Mouse (Mus musculus) left cerebral cortex, adult 2 months (tissue): ENCODE measurements around the gene Ppa2. TPM values are rescaled to one million over a fixed set of nuclear protein-coding genes. Genes with fewer than 3 reads are reported as not detected.

Experiments used
- DNase-seq, 2 experiments: peaks; one replicate each; pipeline ENCODE4 v3.0.0; 2021 to 2022; ENCODE audit warnings: low spot score in 2 of 2, mixed read lengths in 1 of 2; ENCODE audit errors: extremely low spot score in 1 of 2
- H3K27ac ChIP-seq: fragments of 200-600 bp; 2 replicates; pipeline ENCODE4 v1.8.1; 2022
- H3K4me3 ChIP-seq: fragments of 200-600 bp; 2 replicates; pipeline ENCODE4 v1.8.1; 2022
- CTCF ChIP-seq: fragments of 200-600 bp; IDR thresholded peaks from 2 replicates; pipeline ENCODE4 v1.8.1; 2022; ENCODE audit warnings: antibody characterized with exemption, mild to moderate bottlenecking, moderate library complexity
- intact Hi-C: fragments of 180-260 bp; cut with DNase I; formaldehyde crosslinking; loops from one replicate; pipeline ENCODE4 v1.15.1; 2025
- total RNA-seq, 2 experiments: library from RNA; stranded (reverse); gene quantifications; 2 replicates each; pipeline ENCODE4 v1.2.3; 2021

Ppa2 gene
- total RNA-seq, 2 experiments from 2014 or later = 50.0 to 52.5 TPM

DNA sequence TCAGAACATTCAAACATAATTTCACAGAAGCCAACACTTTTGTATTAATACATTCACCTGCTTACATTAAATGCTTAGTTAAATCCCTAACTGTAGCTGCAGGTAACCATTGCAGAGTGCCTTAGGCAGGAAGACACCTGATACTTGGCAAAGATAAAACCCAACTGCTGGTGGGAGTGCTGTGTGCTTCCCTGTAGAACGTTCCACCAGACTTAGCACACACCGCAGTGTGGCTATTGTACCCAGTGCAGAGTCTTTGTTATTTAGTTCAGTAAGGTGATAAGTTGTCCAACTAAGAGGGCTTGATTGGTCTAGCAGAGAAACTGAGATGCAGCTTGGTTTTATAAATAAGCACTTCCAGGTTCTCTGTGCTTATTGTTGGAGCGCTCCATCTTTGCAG, 54.2 kb downstream of the Ppa2 start:
- intact Hi-C loops = no loop called here
- TF ChIP-seq CTCF = no peak
- no peak overlapping the region for H3K4me3 ChIP-seq
- no peak for DNase-seq
- no peak overlapping the region for H3K27ac ChIP-seq

DNA sequence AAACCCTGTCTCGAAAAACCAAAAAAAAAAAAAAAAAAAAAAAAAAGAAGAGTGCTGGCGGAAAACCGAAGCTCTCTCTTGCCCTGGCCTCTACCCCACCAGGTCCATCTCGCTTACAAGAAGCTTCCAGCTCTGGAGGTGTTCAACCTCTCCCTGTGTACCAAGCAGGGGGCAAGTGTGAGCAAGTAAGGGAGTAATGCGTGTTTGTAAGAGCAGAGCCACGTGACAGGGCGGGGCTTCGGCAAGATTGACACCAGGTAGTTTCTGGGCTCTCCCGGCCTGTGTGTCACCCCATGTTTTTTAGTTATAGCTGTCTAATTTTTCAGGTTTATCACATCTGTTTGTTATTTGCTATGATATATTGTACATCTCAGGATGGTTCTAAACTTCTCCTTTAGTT, 56.2 kb downstream of the Ppa2 start:
- intact Hi-C loops = no loop called here
- H3K4me3 ChIP-seq = no peak overlapping the region
- DNase-seq = no peak
- no peak for TF ChIP-seq CTCF
- H3K27ac ChIP-seq = no peak overlapping the region

DNA sequence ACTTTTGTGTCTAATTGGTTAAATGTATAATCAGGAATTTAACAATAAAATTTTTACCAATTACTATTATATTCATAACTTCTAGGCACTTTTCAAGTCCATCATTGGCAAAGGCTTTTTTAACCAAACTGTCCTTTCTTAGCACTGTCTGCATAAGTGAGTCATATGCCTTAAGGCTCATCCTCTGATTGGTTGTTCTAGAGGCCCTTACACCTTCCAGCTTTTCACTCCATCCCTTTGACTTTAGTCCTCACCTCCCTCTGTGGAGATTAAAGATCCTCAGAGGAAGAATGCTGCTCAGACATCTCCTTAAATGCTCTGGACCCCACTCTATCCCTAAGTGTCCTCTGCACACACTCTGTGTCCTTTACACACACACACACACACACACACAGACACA, 68.3 kb downstream of the Ppa2 start:
- DNase-seq = no peak
- intact Hi-C loops = no loop called here

DNA sequence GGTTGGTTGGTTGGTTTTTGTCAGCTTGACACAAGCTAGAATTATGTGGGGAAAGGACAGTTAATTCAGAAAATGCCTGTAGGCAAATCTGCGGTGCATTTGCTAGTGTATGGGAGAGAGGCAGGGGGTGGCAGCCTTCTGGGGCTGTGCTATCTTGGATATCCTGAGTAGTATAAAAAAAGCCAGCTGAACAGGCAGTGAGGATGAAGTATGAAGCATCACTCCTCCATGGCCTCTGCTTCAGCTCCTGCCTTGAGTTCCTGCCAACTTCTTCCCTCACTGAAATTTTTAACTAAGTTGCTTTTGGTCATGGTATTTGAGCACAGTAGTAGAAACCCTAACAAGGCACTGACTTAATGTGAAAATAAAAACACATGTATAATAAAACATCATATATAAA, 70.1 kb downstream of the Ppa2 start:
- no peak for TF ChIP-seq CTCF
- intact Hi-C loops = no loop called here
- DNase-seq = no peak
- no peak overlapping the region for H3K4me3 ChIP-seq
- H3K27ac ChIP-seq = no peak overlapping the region

More for the DNA sequence above, 68.3 kb downstream of the Ppa2 start:
- H3K4me3 ChIP-seq = no peak overlapping the region
- H3K27ac ChIP-seq = no peak overlapping the region
- no peak for TF ChIP-seq CTCF

DNA sequence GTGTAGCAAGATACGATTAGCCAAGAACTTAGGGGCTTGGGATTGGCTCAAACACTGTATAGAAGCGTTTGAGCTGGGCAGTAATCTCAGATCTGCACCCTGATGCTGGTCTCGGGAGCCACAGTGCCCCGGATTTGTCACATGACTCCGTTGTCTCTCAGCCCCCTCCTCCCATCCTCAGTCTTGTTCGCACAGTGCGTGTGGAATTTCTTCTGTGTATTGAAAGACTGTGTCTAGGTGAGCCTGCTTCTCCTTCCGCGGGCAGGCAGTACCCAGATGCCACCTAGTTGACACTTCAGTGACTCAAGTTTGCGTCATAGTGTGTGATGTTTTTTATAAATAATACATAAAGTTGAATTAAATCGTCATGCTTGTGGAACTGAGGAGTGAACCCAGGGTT, 71.6 kb downstream of the Ppa2 start:
- no peak for TF ChIP-seq CTCF
- no peak for DNase-seq
- Histone ChIP-seq H3K4me3 (no peak overlapping the region), H3K27ac (no peak overlapping the region)
- intact Hi-C loops = no loop called here

DNA sequence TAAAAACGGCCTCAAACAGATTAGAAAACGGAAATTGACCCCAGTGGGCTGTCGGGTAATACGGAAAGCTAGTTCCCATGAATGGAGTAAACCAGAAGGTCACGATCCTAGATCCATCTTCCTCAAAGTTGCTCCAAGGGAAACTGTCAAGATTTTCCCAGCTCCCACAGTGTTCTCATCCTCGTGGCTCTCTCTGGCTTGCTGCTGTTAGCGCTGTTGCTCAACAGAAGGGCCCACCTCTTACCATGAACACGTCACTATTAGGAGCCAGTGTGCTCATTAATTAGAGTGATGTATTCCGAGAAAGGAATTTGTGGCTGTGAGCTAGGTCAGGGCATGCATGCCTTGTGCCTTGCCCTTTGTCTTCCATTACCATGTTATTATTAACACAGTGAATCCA, 72.2 kb downstream of the Ppa2 start:
- no peak for TF ChIP-seq CTCF
- DNase-seq = no peak
- intact Hi-C loops = no loop called here
- Histone ChIP-seq H3K4me3 (no peak overlapping the region), H3K27ac (no peak overlapping the region)

DNA sequence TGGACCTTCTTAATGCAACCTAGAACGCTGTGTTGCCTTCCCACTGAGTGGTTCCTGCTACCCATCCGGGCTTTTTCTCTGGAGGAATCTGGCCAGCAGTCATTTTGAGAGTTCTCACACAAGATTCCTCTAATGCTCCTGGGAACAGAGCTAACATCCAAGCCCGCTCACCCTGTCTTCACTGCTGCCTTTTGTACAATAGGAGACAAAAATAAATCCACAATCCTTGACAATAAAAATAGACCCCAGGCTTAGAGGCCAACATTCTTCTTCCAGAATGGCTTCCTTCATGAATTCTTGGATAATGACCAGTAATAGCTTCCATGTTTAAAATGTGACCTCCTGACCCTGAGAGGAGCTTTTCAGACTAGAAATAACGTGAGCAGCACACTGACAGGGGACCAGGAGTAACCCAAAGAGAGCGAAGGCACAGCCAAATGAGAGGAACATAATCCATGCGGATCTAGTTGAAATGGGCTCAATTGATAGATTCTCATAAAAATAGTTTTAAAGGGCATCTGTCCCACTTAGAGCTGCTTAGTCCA, 74.3 kb downstream of the Ppa2 start:
- intact Hi-C loops = no loop called here
- Histone ChIP-seq H3K4me3 (no peak overlapping the region), H3K27ac (no peak overlapping the region)
- TF ChIP-seq CTCF = no peak
- DNase-seq = no peak

DNA sequence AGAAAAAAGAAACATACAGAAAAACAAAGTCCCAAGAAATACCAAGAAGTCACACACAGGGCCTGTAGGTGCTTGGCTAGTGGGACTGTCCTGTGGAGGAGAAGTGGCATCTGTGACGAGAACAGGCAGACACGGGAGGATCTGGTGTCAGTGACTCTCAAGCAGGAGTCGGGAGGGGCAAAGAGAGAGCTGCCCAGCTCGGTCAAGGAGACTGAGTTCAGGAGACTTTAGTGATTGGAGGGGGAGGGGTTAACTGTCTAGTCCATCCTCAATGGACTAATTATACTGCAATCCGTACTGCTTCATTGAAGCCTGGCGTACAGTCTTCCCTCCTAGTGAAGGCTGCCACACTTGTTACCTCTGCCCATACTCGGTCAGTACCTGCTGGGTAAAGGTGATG, 77.4 kb downstream of the Ppa2 start:
- Histone ChIP-seq H3K27ac (no peak overlapping the region), H3K4me3 (no peak overlapping the region)
- no peak for TF ChIP-seq CTCF
- intact Hi-C loops = no loop called here
- DNase-seq = no peak

DNA sequence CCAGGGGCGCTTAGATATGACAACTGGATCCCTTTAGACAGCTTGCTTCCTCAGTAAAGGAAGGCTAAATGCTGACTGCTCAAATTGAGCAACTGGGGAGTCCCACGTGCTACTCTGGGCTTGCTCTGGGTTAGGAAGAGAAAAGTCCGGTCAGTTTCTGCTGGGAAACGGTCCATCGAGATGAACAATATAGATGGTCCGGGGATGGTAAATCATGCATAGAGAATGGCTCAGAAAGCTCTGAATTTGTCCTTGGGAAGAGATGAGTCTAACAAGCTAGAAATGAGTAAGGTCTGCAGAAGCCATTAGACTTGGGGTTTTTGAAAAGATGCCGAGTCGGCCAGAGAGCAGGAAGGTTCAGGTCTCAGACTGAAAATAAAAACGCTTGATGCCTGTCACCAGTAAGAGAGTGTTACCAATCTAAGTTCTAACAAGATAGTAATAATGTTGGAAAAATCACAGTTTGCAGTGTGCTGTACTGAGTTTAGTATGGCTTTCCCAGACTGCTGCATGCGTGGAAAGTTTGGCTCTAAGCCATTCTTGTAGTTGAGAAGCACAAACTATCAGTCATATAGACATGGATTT, 80.0 kb downstream of the Ppa2 start:
- Histone ChIP-seq H3K27ac (no peak overlapping the region), H3K4me3 (no peak overlapping the region)
- no peak for DNase-seq
- no peak for TF ChIP-seq CTCF
- intact Hi-C loops = no loop called here

DNA sequence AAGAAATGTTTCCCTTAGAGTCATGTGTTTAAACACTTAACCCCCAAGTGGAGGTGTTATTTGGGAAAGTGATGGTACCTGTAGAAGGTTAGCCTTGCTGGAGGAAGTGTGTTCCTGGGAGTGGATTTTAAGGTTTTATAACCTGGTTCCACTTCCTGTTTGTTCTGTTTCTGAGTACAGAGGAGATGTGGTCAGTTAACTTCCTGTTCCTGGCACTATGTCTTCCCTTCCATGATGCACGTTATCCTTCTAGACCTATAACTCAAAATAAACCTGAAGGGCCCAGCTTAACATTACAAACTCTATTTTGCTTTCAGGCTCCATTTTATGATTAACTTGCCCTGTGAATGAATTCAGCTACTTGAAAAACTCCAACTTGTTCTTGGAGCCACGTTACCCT, 84.6 kb downstream of the Ppa2 start:
- DNase-seq = no peak
- TF ChIP-seq CTCF = no peak
- H3K4me3 ChIP-seq = no peak overlapping the region
- H3K27ac ChIP-seq = no peak overlapping the region
- intact Hi-C loops = no loop called here

DNA sequence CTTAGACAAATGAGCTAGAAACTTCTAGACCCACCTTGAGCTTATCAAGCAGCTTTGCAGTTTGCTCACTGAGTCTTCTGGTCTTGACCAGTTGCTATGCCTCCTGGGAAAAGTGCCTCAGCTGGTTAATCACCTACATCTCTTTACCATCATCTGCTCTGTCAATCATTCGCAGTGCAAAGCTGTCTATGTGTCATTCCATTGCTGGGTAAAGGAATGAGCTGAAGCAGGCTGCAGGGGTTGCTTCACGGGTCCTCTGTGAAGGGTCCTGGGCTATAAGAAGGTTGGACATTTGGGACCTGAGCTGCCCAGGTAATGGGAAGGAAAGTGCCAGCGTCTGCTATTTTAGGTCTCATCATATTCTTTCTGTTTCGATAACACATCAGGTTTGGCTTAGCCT, 93.9 kb downstream of the Ppa2 start:
- intact Hi-C loops = no loop called here
- Histone ChIP-seq H3K4me3 (no peak overlapping the region), H3K27ac (no peak overlapping the region)
- no peak for TF ChIP-seq CTCF
- DNase-seq = no peak

DNA sequence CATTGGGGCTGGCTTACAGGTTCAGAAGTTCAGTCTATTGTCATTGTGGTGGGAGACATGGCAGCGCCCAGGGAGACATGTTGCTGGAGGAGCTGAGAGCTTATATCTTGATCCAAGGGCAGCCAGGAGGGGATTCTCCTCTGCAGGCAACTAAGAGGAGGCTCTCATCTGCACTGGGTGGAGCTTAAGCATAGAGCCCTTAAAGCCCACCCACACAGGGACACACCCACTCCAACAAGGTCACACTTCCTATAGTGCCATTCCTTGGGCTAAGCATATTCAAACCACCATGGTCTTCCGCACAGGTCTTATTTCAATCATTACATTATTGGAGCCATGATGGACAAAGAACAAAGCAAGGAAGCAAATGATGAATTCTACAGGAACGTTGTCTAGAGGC, 95.7 kb downstream of the Ppa2 start:
- TF ChIP-seq CTCF = no peak
- H3K4me3 ChIP-seq = no peak overlapping the region
- DNase-seq = no peak
- no peak overlapping the region for H3K27ac ChIP-seq
- intact Hi-C loops = no loop called here

DNA sequence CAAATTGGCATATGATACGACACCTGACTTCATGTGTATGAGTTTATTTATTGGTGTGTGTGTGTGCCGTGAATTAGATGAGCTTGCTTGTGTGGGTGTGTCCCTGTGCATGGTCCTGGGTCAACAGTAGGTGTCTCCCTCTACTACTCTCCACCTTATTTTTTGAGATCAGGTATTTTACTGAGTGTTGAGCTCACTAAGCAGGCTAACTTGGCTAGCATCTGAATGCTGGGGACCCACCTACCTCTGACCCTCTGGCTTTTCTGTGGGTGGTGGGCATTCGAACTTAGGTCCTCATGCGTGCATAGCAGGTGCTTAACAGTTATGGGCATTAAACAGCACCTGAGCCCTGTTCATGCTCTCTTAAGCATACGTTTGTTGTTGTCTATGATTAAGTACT, 96.3 kb downstream of the Ppa2 start:
- TF ChIP-seq CTCF = no peak
- no peak for DNase-seq
- intact Hi-C loops = no loop called here
- H3K4me3 ChIP-seq = no peak overlapping the region
- no peak overlapping the region for H3K27ac ChIP-seq
